Mouse (Mus musculus) inflammation-experienced regulatory T-cells, adult 6 months (primary cell): ENCODE data around the gene Emilin2. TPM values are rescaled to one million over a fixed set of nuclear protein-coding genes. Genes with fewer than 3 reads are reported as not detected.

ENCODE experiments used
- ATAC-seq: one replicate; pipeline ENCODE4 v1.8.0; 2017
- polyA plus RNA-seq, 3 experiments: library from polyadenylated mRNA; unstranded; fragments of 100-300 nt; shearing (Covaris generic); gene quantifications; one replicate each; pipeline ENCODE4 v1.2.1; 2017

The Emilin2 gene
- polyA plus RNA-seq, 3 experiments from 2014 or later: 0.08 to 0.21 (median 0.15) TPM

- no peak for ATAC-seq
These were observed 11.9 kb downstream of the Emilin2 start for GRCm38 (mm10) chr17:71299879-71300278.

- ATAC-seq: no peak
These were observed 17.2 kb downstream of the Emilin2 start for GRCm38 (mm10) chr17:71294570-71294969.

GRCm38 (mm10) chr17:71292897-71293296, 18.9 kb downstream of the Emilin2 start:
- ATAC-seq: no peak

GRCm38 (mm10) chr17:71291897-71292420, 19.8 kb downstream of the Emilin2 start:
- no peak for ATAC-seq

- no peak for ATAC-seq
These were observed 21.0 kb downstream of the Emilin2 start for GRCm38 (mm10) chr17:71290486-71291410.

- ATAC-seq: no peak
These were observed 22.1 kb downstream of the Emilin2 start for GRCm38 (mm10) chr17:71289572-71290176.

GRCm38 (mm10) chr17:71288808-71289548, 22.8 kb downstream of the Emilin2 start:
- ATAC-seq: no peak

GRCm38 (mm10) chr17:71288145-71288758, 23.5 kb downstream of the Emilin2 start:
- no peak for ATAC-seq

- ATAC-seq: no peak
These were observed 24.2 kb downstream of the Emilin2 start for GRCm38 (mm10) chr17:71287586-71287985.

- no peak for ATAC-seq
These were observed 25.8 kb downstream of the Emilin2 start for GRCm38 (mm10) chr17:71285929-71286328.

GRCm38 (mm10) chr17:71284890-71285289, 26.9 kb downstream of the Emilin2 start:
- no peak for ATAC-seq

- ATAC-seq: no peak
These were observed 28.5 kb downstream of the Emilin2 start for GRCm38 (mm10) chr17:71283237-71283636.

- no peak for ATAC-seq
These were observed 29.1 kb downstream of the Emilin2 start for GRCm38 (mm10) chr17:71282716-71283115.

GRCm38 (mm10) chr17:71277701-71278491, 33.9 kb downstream of the Emilin2 start:
- no peak for ATAC-seq

- no peak for ATAC-seq
These were observed 35.0 kb downstream of the Emilin2 start for GRCm38 (mm10) chr17:71276771-71277170.

- no peak for ATAC-seq
These were observed 37.9 kb downstream of the Emilin2 start for GRCm38 (mm10) chr17:71273901-71274300.

GRCm38 (mm10) chr17:71268599-71268998, 43.2 kb downstream of the Emilin2 start:
- no peak for ATAC-seq

- ATAC-seq: no peak
These were observed 43.6 kb downstream of the Emilin2 start for GRCm38 (mm10) chr17:71268152-71268551.

- ATAC-seq: no peak
These were observed 44.4 kb downstream of the Emilin2 start for GRCm38 (mm10) chr17:71267374-71267773.

- no peak for ATAC-seq
These were observed 46.3 kb downstream of the Emilin2 start for GRCm38 (mm10) chr17:71265336-71266051.

GRCm38 (mm10) chr17:71264739-71265138, 47.0 kb downstream of the Emilin2 start:
- no peak for ATAC-seq
